ENCODE assay signal across 20 mouse cellular contexts in genomic region chr9:118812221-118812620, GRCm38 (mm10).
DNase-seq lines count a peak whose midpoint lies in the region; ATAC-seq and TF ChIP-seq lines count a peak whose summit lies in the region.
"Had no signal": no experiment of that assay in that cellular context is flagged by ENCODE, and none has a peak within 500 bp of the region (broad histone marks: within the 10 kb centered on the region; RNA-seq: fewer than 3 reads in every experiment).

No protein-coding gene starts in this region.

- no peak for TF ChIP-seq CTCF in lung, postnatal 0 days (IDR thresholded peaks at IDR 0.05)

- no peak overlapping the region for H3K9ac ChIP-seq in lung, postnatal 0 days (replicated peaks; ENCODE audit: low read depth)
- no peak overlapping the region for H3K9ac ChIP-seq in limb, embryonic 13.5 days
- H3K9ac ChIP-seq: embryonic facial prominence, embryonic 15.5 days; forebrain, embryonic 15.5 days; heart, embryonic 13.5 days had no signal

- H3K36me3 ChIP-seq in lung, postnatal 0 days (ENCODE audit: insufficient read depth, low read length): 0 out of 2 replicates have a peak, but pooled peaks cover 4% of the 10 kb centered on the region
- H3K36me3 ChIP-seq in limb, embryonic 13.5 days: peaks cover 20% of the 10 kb centered on the region
- H3K36me3 ChIP-seq: embryonic facial prominence, embryonic 15.5 days; forebrain, embryonic 15.5 days had no signal

- DNase-seq in kidney, postnatal 10 days: peak; percentile 52
- DNase-seq in kidney, postnatal 36 days: no peak
- peak; percentile 29 for DNase-seq in lung, postnatal 0 days (ENCODE audit: low spot score)
- no peak for DNase-seq in lung, adult 18-20 months
- DNase-seq in fat pad, adult 2 months (ENCODE audit: extremely low read depth, low read depth, low spot score): peak; percentile 7
- no peak for DNase-seq in ovary, postnatal 10 days (ENCODE audit: low spot score)
- no peak for DNase-seq in adrenal gland, postnatal 25 days
- DNase-seq: adrenal gland, adult 2 months; adrenal gland, postnatal 36 days; cerebellum, adult 2 months; cerebellum, postnatal 10 days; embryo, embryonic 11 days; gastrocnemius, postnatal 36 days; heart, adult 11 months; heart, postnatal 4 days had no signal

- H3K4me2 ChIP-seq in lung, postnatal 0 days (replicated peaks; ENCODE audit: low read depth, low read length): no peak overlapping the region
- no peak overlapping the region for H3K4me2 ChIP-seq in limb, embryonic 13.5 days (replicated peaks)
- H3K4me2 ChIP-seq: embryonic facial prominence, embryonic 15.5 days; forebrain, embryonic 15.5 days; heart, embryonic 13.5 days had no signal

- H3K4me1 ChIP-seq in lung, postnatal 0 days (ENCODE audit: insufficient read depth, low read depth, low read length): no peaks in the 10 kb centered on the region; the same call in 1 of the 2 replicates
- H3K4me1 ChIP-seq in limb, embryonic 13.5 days: peaks cover 39% of the 10 kb centered on the region
- H3K4me1 ChIP-seq: forebrain, embryonic 15.5 days; heart, embryonic 13.5 days had no signal

- no peaks in the 10 kb centered on the region for H3K27me3 ChIP-seq in lung, postnatal 0 days (replicated peaks; ENCODE audit: insufficient read depth, low read length)
- no peaks in the 10 kb centered on the region for H3K27me3 ChIP-seq in limb, embryonic 13.5 days
- H3K27me3 ChIP-seq: embryonic facial prominence, embryonic 15.5 days; forebrain, embryonic 15.5 days had no signal

- H3K27ac ChIP-seq in lung, postnatal 0 days (ENCODE audit: low read length): no peak overlapping the region
- H3K27ac ChIP-seq in limb, embryonic 13.5 days: peak overlapping the region; percentile 18; the same call in 1 of the 2 replicates
- H3K27ac ChIP-seq: embryonic facial prominence, embryonic 15.5 days; forebrain, embryonic 15.5 days; heart, embryonic 13.5 days had no signal

- no peak overlapping the region for H3K4me3 ChIP-seq in lung, postnatal 0 days (ENCODE audit: low read depth, low read length)
- no peak overlapping the region for H3K4me3 ChIP-seq in limb, embryonic 13.5 days
- H3K4me3 ChIP-seq: embryonic facial prominence, embryonic 15.5 days; erythroblast, embryonic 14.5 days; forebrain, embryonic 15.5 days; heart, embryonic 13.5 days had no signal

- peak; percentile 35; the same call in 1 of the 2 replicates for ATAC-seq in lung, postnatal 0 days
- peak; percentile 34; the same call in 1 of the 2 replicates for ATAC-seq in limb, embryonic 13.5 days (ENCODE audit: low FRiP score, low read depth)
- ATAC-seq: forebrain, embryonic 15.5 days had no signal

- no peak for TF ChIP-seq EP300 in lung, postnatal 0 days (IDR thresholded peaks at IDR 0.05)

- WGBS in lung, postnatal 0 days: 67% methylated on average over 7 of the region's 7 CpGs
- WGBS in limb, embryonic 13.5 days: 44% methylated on average over 7 of the region's 7 CpGs

- no peaks in the 10 kb centered on the region for H3K9me3 ChIP-seq in lung, postnatal 0 days (ENCODE audit: low read length)
- H3K9me3 ChIP-seq in limb, embryonic 13.5 days: 0 out of 2 replicates have a peak, but pooled peaks cover 3% of the 10 kb centered on the region
- H3K9me3 ChIP-seq: embryonic facial prominence, embryonic 15.5 days; forebrain, embryonic 15.5 days; heart, embryonic 13.5 days had no signal

Comparison
In these comparisons a context has a peak if more than half of its experiments do, and no peak if none do; other contexts are left out.
1. DNase-seq: peak in kidney, postnatal 10 days (single experiment), lung, postnatal 0 days (single experiment) and fat pad, adult 2 months (single experiment); none in kidney, postnatal 36 days (0 of 2), lung, adult 18-20 months (0 of 2), ovary, postnatal 10 days (single experiment) and adrenal gland, postnatal 25 days (single experiment).